Mouse (Mus musculus) myocyte (in vitro differentiated cells): ENCODE data around the gene Sptssb.

Source experiments
- POLR2A ChIP-seq: IDR thresholded peaks from one replicate; pipeline ENCODE4 v1.6.1; 2011; ENCODE audit warnings: low read depth, mild to moderate bottlenecking, control low read depth, moderate library complexity; ENCODE audit not compliant: insufficient read length
- POLR2AphosphoS2 ChIP-seq: IDR thresholded peaks from one replicate; pipeline ENCODE4 v1.6.1; 2011; ENCODE audit warnings: low read depth, control low read depth; ENCODE audit not compliant: insufficient read length
- SRF ChIP-seq: IDR thresholded peaks from one replicate; pipeline ENCODE4 v1.6.1; 2011; ENCODE audit warnings: low read depth; ENCODE audit not compliant: control insufficient read depth, insufficient read length
- TCF12 ChIP-seq: IDR thresholded peaks from one replicate; pipeline ENCODE4 v1.6.1; 2011; ENCODE audit warnings: mild to moderate bottlenecking, control low read depth; ENCODE audit not compliant: poor library complexity, insufficient read depth, severe bottlenecking

GRCm38 (mm10) chr3:69839485-69839884 is 20.3 kb downstream of the Sptssb start:
- TF ChIP-seq POLR2A = no peak
- TF ChIP-seq TCF12 = no peak
- no peak for TF ChIP-seq SRF
- TF ChIP-seq POLR2AphosphoS2 = no peak
